17 mouse cellular contexts compared by ENCODE assay signal in the genomic region with DNA sequence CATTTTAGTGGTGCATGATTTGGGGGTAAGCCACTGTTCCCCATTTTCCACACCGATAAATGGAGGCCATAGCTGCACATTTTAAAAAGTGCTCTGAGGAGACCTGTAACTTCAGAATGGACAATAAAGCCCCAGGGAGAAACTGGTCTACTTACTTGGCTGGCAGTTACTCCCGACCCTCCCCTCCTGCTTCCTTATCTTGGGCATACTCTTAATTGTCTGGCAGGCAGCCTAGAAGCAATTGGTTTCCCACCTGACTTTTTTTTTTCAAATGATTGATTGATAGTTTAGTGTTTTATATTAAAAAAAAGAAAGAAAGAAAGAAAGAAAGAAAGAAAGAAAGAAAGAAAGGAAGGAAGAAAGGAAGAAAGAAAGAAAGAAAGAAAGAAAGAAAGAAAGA. TPM values are rescaled to one million over a fixed set of nuclear protein-coding genes. Genes with fewer than 3 reads are reported as not detected.
"Had no signal": no experiment of that assay in that cellular context is flagged by ENCODE, and none has a peak within 500 bp of the region (broad histone marks: within the 10 kb centered on the region; RNA-seq: fewer than 3 reads in every experiment).

No protein-coding gene starts in this region.

- H3K4me3 ChIP-seq: midbrain, embryonic 10.5 days; midbrain, embryonic 12.5 days; myocyte; neural tube, embryonic 13.5 days; neural tube, embryonic 15.5 days had no signal

- H3K4me2 ChIP-seq: lung, embryonic 14.5 days; midbrain, embryonic 12.5 days; neural tube, embryonic 13.5 days; neural tube, embryonic 15.5 days had no signal

- H3K27ac ChIP-seq: midbrain, embryonic 10.5 days; midbrain, embryonic 12.5 days; neural tube, embryonic 13.5 days; neural tube, embryonic 15.5 days had no signal

- ATAC-seq: liver, postnatal 0 days; midbrain, embryonic 16.5 days had no signal

- H3K27me3 ChIP-seq: midbrain, embryonic 12.5 days; neural tube, embryonic 13.5 days; neural tube, embryonic 15.5 days had no signal

- DNase-seq: liver, postnatal 0 days; lung, embryonic 14.5 days; lung, postnatal 10 days; lung, postnatal 4 days; midbrain, embryonic 14.5 days; right cerebral cortex, postnatal 14 days; thymus, adult 18-20 months; thymus, postnatal 14 days; thymus, postnatal 36 days had no signal

- H3K36me3 ChIP-seq: midbrain, embryonic 10.5 days; midbrain, embryonic 12.5 days; neural tube, embryonic 13.5 days; neural tube, embryonic 15.5 days had no signal

- H3K9ac ChIP-seq: liver, postnatal 0 days; lung, embryonic 14.5 days; midbrain, embryonic 12.5 days; neural tube, embryonic 13.5 days; neural tube, embryonic 15.5 days had no signal

- H3K9me3 ChIP-seq: midbrain, embryonic 10.5 days; midbrain, embryonic 12.5 days; neural tube, embryonic 13.5 days; neural tube, embryonic 15.5 days had no signal

- H3K4me1 ChIP-seq: neural tube, embryonic 13.5 days; neural tube, embryonic 15.5 days had no signal

RNA-seq across cellular contexts. Expression of gene Ndrg4, which starts 19.3 kb away (rescaled TPM):
- total RNA-seq: megakaryocyte, adult 5-6 weeks; megakaryocyte-erythroid progenitor cell, adult 5-6 weeks had no signal
